Mouse (Mus musculus) spleen, adult 2 months (tissue): Measurements from ENCODE around the gene Stab1. TPM values are rescaled to one million over a fixed set of nuclear protein-coding genes. Genes with fewer than 3 reads are reported as not detected.

Experiments used
- DNase-seq, 2 experiments: peaks; one replicate each; pipeline versions ENCODE4 v3.0.0 to v3.0.0-alpha.2; 2012 to 2021; ENCODE audit warnings: low spot score in 2 of 2, low read depth in 1 of 2
- H3K27ac ChIP-seq: fragments of 200-500 bp; 2 replicates; pipeline ENCODE4 v1.5.1; 2012; ENCODE audit warnings: low read length, inconsistent platforms; ENCODE audit not compliant: insufficient read depth
- H3K27me3 ChIP-seq: fragments of 200-500 bp; 2 replicates; pipeline ENCODE4 v1.6.1; 2012; ENCODE audit warnings: mild to moderate bottlenecking, moderate library complexity, low read length, inconsistent platforms; ENCODE audit not compliant: control insufficient read depth, insufficient read depth
- H3K36me3 ChIP-seq: fragments of 200-500 bp; 2 replicates; pipeline ENCODE4 v1.6.1; 2012; ENCODE audit warnings: mild to moderate bottlenecking, low read length, inconsistent platforms; ENCODE audit not compliant: control insufficient read depth, insufficient read depth
- H3K4me1 ChIP-seq: fragments of 200-500 bp; 2 replicates; pipeline ENCODE4 v1.6.1; 2011; ENCODE audit warnings: inconsistent platforms; ENCODE audit not compliant: control insufficient read depth, insufficient read depth, insufficient read length
- H3K4me3 ChIP-seq: fragments of 200-500 bp; 2 replicates; pipeline ENCODE4 v1.5.1; 2011; ENCODE audit warnings: mild to moderate bottlenecking, inconsistent platforms; ENCODE audit not compliant: insufficient read depth, insufficient read length; ENCODE audit errors: extremely low read depth
- CTCF ChIP-seq: fragments of 200-500 bp; IDR thresholded peaks from 2 replicates; pipeline ENCODE4 v1.5.1; 2011; ENCODE audit warnings: mild to moderate bottlenecking, inconsistent platforms; ENCODE audit not compliant: insufficient read depth, insufficient read length, insufficient replicate concordance; ENCODE audit errors: extremely low read depth
- POLR2A ChIP-seq: fragments of 200-500 bp; IDR thresholded peaks from 2 replicates; pipeline ENCODE4 v1.6.1; 2011; ENCODE audit warnings: low read depth, low read length, inconsistent platforms
- WGBS: fragments of 180-500 bp; shearing (Covaris S2); methylation state at CpG from one replicate; pipeline ENCODE4 v1.1.7; 2018; 5-methylcytosine and 5-hydroxymethylcytosine counted together
- polyA plus RNA-seq: library from polyadenylated mRNA; depleted of rRNA; stranded (reverse); fragments of >200 nt; gene quantifications from 2 replicates; pipeline ENCODE4 v1.2.3, GENCODE M21; 2012

Gene Stab1
- polyA plus RNA-seq, 1 experiment: 44.3 TPM

- Histone ChIP-seq H3K4me3 (no peak overlapping the region), H3K36me3 (peaks cover 16% of the 10 kb centered on the region), H3K27ac (no peak overlapping the region), H3K27me3 (no peaks in the 10 kb centered on the region), H3K4me1 (peaks cover 3% of the 10 kb centered on the region; the same call in 1 of the 2 replicates)
- DNase-seq: peak in 1 of 2 experiments; percentile 23
- TF ChIP-seq CTCF (no peak), POLR2A (no peak)
Observed at GRCm38 (mm10) chr14:31195968-31196367, 27.5 kb upstream of the Stab1 start.

DNA sequence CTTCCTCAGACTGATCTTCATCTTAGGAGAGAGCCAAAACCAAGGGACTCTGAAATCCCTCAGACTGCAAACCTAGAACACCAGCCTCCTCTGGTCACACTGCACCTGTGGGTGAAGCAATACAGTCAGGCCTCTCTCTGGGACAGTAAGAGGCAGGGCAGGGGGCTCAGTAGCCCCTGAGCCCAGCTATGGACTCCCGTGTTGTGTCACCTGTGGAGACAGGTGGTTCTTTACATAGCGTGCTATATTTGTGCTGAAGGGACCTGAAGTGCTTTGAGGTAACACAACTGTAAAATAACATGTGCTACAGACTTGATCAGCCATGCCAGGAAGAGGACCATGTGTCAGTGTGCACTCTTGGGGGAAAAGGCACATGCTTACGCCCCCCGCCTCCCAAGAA, 27.1 kb upstream of the Stab1 start:
- DNase-seq: no peak
- H3K4me1 ChIP-seq: peaks cover 3% of the 10 kb centered on the region; the same call in 1 of the 2 replicates
- H3K4me3 ChIP-seq: no peak overlapping the region
- no peaks in the 10 kb centered on the region for H3K27me3 ChIP-seq
- TF ChIP-seq CTCF: no peak
- TF ChIP-seq POLR2A: no peak
- H3K27ac ChIP-seq: peak overlapping the region; percentile 78
- H3K36me3 ChIP-seq: peaks cover 14% of the 10 kb centered on the region
- WGBS: 83% methylated on average over 4 of the region's 4 CpGs

DNA sequence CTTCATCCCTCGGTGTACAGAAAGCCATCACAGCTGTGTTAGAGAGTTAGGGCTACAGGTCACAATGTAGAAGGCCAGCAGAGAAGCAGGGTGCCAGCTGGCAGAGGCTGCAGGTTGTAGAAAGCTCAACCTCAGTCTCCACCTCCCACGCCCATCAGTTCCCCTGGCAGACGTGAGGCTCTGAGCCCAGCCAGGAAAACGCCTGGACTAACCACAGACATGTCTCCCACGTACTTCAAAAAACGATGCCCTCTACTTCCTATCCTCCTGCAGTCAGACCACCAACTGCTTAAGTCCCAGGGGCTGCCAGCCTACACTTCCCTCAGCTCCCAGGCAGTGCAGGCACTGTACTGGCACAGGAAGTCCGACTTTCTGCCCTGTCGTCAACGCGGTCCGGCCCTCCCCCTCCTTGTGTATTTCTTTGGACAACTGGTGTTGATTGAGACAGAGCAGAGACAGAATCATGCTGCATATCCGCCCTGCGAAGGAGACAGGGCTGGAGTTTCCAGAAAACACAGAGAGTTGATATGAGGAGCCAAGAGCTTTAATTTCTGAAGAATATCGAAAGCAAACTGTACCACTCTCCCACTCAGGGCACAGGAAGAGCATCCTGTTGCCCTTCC, 26.6 kb upstream of the Stab1 start:
- no peak for DNase-seq

DNA sequence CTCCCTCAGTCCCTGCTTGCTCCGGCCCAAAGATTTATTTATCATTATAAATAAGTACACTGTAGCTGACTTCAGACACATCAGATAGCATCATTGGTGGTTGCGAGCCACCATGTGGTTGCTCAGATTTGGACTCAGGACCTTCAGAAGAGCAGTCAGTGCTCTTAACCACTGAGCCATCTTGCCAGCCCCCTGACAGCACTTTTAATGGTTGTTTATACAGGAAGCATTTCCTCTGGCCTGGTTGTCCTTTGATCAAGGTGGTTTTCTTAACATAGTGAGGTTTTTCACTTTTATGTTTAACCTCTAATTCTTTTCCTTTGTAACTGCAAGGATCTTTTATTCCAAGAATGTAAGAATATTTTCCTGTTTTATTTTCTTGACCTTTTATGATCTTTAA, 26.0 kb upstream of the Stab1 start:
- H3K27ac ChIP-seq: no peak overlapping the region
- WGBS: 74% methylated on average over 2 of the region's 2 CpGs
- peaks cover 3% of the 10 kb centered on the region; the same call in 1 of the 2 replicates for H3K4me1 ChIP-seq
- DNase-seq: no peak
- H3K27me3 ChIP-seq: no peaks in the 10 kb centered on the region
- TF ChIP-seq CTCF: no peak
- no peak for TF ChIP-seq POLR2A
- no peak overlapping the region for H3K4me3 ChIP-seq
- peaks cover 11% of the 10 kb centered on the region for H3K36me3 ChIP-seq

More for the DNA sequence above, 26.6 kb upstream of the Stab1 start:
- no peaks in the 10 kb centered on the region for H3K27me3 ChIP-seq
- peaks cover 3% of the 10 kb centered on the region; the same call in 1 of the 2 replicates for H3K4me1 ChIP-seq
- peak overlapping the region; percentile 78 for H3K27ac ChIP-seq
- 29% methylated on average over 14 of the region's 14 CpGs for WGBS
- H3K4me3 ChIP-seq: no peak overlapping the region
- peaks cover 14% of the 10 kb centered on the region for H3K36me3 ChIP-seq
- no peak for TF ChIP-seq CTCF
- no peak for TF ChIP-seq POLR2A

DNA sequence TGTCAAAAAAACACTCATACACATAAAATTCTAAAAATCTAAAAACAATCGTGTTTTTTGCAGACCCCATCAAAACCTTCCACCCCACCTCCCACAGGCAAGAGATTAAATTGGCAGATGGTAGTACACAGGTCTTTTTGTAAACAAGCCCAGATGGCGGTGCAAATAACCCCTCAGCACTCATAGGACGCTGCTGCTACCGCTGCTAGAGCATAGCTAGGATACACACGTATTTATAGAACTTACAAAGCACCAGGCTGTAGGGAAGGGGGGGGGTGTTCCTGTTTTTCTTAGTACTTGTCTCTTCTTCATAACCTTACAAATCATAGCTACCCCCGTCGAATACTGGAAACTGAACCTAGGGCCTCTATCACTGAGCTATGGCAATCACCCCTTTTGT, 25.4 kb upstream of the Stab1 start:
- DNase-seq: no peak
- TF ChIP-seq POLR2A (no peak), CTCF (no peak)
- Histone ChIP-seq H3K27me3 (no peaks in the 10 kb centered on the region), H3K36me3 (peaks cover 14% of the 10 kb centered on the region), H3K4me3 (no peak overlapping the region), H3K4me1 (peaks cover 3% of the 10 kb centered on the region; the same call in 1 of the 2 replicates), H3K27ac (no peak overlapping the region)
- WGBS: 83% methylated on average over 7 of the region's 7 CpGs

DNA sequence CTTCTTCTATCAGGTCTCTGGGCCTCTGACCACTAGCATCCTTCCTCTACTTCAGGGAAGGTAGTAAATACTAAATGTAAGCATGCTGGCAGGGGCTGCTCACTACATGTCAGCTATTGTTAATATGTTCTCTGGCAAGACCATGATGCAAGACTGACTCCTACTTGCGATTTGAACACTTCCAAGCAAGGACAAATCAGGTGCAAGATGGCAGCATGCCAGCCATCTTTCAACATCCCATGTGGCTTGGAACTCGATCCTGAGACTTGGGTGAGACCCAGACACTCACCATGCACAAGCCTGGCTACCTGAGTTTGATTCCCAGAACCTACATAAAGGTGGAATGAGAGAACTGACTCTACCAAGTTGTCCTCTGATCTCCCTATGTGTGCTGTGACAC, 23.5 kb upstream of the Stab1 start:
- Histone ChIP-seq H3K27ac (no peak overlapping the region), H3K36me3 (peaks cover 26% of the 10 kb centered on the region), H3K4me3 (no peak overlapping the region), H3K27me3 (no peaks in the 10 kb centered on the region), H3K4me1 (peaks cover 3% of the 10 kb centered on the region; the same call in 1 of the 2 replicates)
- 76% methylated on average over 2 of the region's 2 CpGs for WGBS
- no peak for DNase-seq
- no peak for TF ChIP-seq CTCF
- no peak for TF ChIP-seq POLR2A

DNA sequence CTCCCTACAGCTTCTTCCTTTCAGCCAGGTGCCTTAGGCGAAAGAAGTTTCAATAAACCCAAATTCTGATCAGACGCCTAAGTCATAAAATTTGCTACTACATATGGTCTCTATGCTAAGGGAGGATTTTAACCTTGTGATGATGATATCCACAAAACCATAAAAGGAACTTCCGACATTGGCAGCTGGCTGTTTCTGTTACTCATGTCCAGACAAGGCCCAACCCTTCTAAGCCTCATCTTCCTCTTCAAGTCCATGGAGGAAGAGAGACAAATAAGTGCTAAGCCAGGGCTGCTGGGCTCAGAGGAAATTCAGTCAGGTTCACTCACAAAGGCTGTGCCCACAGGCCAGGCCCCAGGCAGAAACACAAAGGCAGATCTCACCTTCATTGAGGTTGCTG, 20.9 kb upstream of the Stab1 start:
- H3K4me1 ChIP-seq: no peaks in the 10 kb centered on the region

More for the DNA sequence above, 20.9 kb upstream of the Stab1 start:
- Histone ChIP-seq H3K4me3 (no peak overlapping the region), H3K27me3 (no peaks in the 10 kb centered on the region), H3K36me3 (peaks cover 45% of the 10 kb centered on the region), H3K27ac (no peak overlapping the region)
- TF ChIP-seq POLR2A (no peak), CTCF (no peak)
- DNase-seq: no peak
- 88% methylated on average over 3 of the region's 3 CpGs for WGBS
